8 mouse cellular contexts compared by ENCODE assay signal in the genomic region with DNA sequence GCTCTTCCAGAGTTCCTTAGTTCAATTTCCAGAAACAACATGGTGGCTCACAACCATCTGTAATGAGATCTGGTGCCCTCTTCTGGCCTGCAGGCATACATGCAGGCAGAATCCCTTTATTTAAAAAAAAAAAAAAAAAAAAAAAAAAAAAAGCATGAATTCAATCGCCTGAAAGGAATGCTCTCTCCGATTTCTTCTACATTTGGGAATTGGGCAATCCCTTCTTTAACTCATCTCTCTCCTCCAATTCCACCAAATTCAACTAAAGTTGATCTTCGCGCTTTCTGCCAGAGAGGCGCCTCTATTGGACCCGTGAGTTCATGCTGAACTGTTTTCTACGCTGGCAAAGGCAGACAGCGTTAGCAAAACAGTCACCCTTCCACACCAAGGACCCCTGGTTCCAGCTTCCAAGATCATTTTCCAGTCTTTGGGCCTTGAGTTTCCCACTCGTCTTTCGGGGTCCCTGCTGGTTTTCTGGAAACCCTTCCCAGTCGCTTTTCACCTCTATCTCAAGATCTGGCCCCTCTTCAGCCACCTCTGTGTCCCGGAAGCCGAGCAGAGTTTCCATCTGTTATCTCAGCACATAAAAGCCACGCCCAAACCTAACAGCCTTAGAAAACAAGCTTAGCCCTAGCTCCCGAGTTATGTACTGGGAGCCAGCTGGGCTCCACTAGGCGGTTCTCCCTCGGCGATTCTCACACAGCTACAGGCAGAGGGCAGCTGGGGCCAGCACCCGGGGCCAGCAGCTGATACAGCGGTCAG. TPM values are rescaled to one million over a fixed set of nuclear protein-coding genes. Genes with fewer than 3 reads are reported as not detected.
A peak's percentile ranks its signal among the peaks of the same experiment; 100 is the strongest.
DNase-seq lines count a peak whose midpoint lies in the region; ATAC-seq lines count a peak whose summit lies in the region.

No protein-coding gene starts in this region.

- H3K9me3 ChIP-seq in forebrain, embryonic 10.5 days, result no peaks in the 10 kb centered on the region
- H3K9me3 ChIP-seq in limb, embryonic 10.5 days (replicated peaks), result no peaks in the 10 kb centered on the region
- peaks cover 5% of the 10 kb centered on the region; the same call in 1 of the 2 replicates for H3K9me3 ChIP-seq in midbrain, embryonic 10.5 days (replicated peaks)
- 0 out of 2 replicates have a peak, but pooled peaks cover 2% of the 10 kb centered on the region for H3K9me3 ChIP-seq in stomach, embryonic 16.5 days (replicated peaks; ENCODE audit: control insufficient read depth, low read length)

- ATAC-seq in stomach, embryonic 16.5 days (ENCODE audit: insufficient read depth, low FRiP score), result peak; percentile 84

- H3K4me1 ChIP-seq in forebrain, embryonic 10.5 days, result peaks cover 8% of the 10 kb centered on the region
- peaks cover 16% of the 10 kb centered on the region for H3K4me1 ChIP-seq in limb, embryonic 10.5 days
- H3K4me1 ChIP-seq in midbrain, embryonic 10.5 days, result peaks cover 10% of the 10 kb centered on the region
- H3K4me1 ChIP-seq in stomach, embryonic 16.5 days (ENCODE audit: control insufficient read depth, insufficient read depth, low read length), result peaks cover 9% of the 10 kb centered on the region

- peaks cover 19% of the 10 kb centered on the region for H3K36me3 ChIP-seq in forebrain, embryonic 10.5 days (replicated peaks)
- H3K36me3 ChIP-seq in limb, embryonic 10.5 days, result peaks cover 21% of the 10 kb centered on the region
- H3K36me3 ChIP-seq in midbrain, embryonic 10.5 days, result peaks cover 19% of the 10 kb centered on the region
- H3K36me3 ChIP-seq in stomach, embryonic 16.5 days (ENCODE audit: control insufficient read depth, insufficient read depth, low read length), result peaks cover 11% of the 10 kb centered on the region; the same call in 1 of the 2 replicates

- H3K4me3 ChIP-seq in forebrain, embryonic 10.5 days, result peak overlapping the region; percentile 51
- H3K4me3 ChIP-seq in limb, embryonic 10.5 days, result peak overlapping the region; percentile 44
- H3K4me3 ChIP-seq in midbrain, embryonic 10.5 days, result peak overlapping the region; percentile 52
- peak overlapping the region; percentile 38 for H3K4me3 ChIP-seq in stomach, embryonic 16.5 days (replicated peaks; ENCODE audit: low read length)

- peak overlapping the region; percentile 80 for H3K27ac ChIP-seq in forebrain, embryonic 10.5 days
- peak overlapping the region; percentile 61 for H3K27ac ChIP-seq in limb, embryonic 10.5 days
- peak overlapping the region; percentile 79 for H3K27ac ChIP-seq in midbrain, embryonic 10.5 days (replicated peaks)
- H3K27ac ChIP-seq in stomach, embryonic 16.5 days (ENCODE audit: low read length), result peak overlapping the region; percentile 42

- no peaks in the 10 kb centered on the region for H3K27me3 ChIP-seq in forebrain, embryonic 10.5 days (ENCODE audit: poor library complexity, severe bottlenecking)
- H3K27me3 ChIP-seq in limb, embryonic 10.5 days (ENCODE audit: low read depth, poor library complexity, severe bottlenecking), result no peaks in the 10 kb centered on the region
- no peaks in the 10 kb centered on the region for H3K27me3 ChIP-seq in midbrain, embryonic 10.5 days (ENCODE audit: low read depth, poor library complexity, severe bottlenecking)
- no peaks in the 10 kb centered on the region for H3K27me3 ChIP-seq in stomach, embryonic 16.5 days (ENCODE audit: control insufficient read depth, insufficient read depth, low read length)

- intact Hi-C loops in heart, postnatal 25 days (cut with DNase I), result loop anchor here (10.0 kb wide), 2 partner anchors 506 to 786 kb away; a partner anchor contains a TSS

- peak overlapping the region; percentile 56 for H3K4me2 ChIP-seq in stomach, embryonic 16.5 days (ENCODE audit: low read depth, low read length)

- peak; percentile 84 for DNase-seq in 416B (ENCODE audit: low read depth)
- peak; percentile 79 for DNase-seq in R1 (ENCODE audit: low read depth, low spot score)
- DNase-seq in forebrain, embryonic 10.5 days (ENCODE audit: extremely low spot score, low spot score), result peak; percentile 48
- DNase-seq in heart, postnatal 25 days (ENCODE audit: low spot score), result peak; percentile 59
- peak; percentile 63 for DNase-seq in limb, embryonic 10.5 days (ENCODE audit: low spot score)
- DNase-seq in midbrain, embryonic 10.5 days (ENCODE audit: low spot score), result peak; percentile 55
- DNase-seq in cerebellum, adult 9-11 months, result no peak

- peak overlapping the region; percentile 58 for H3K9ac ChIP-seq in stomach, embryonic 16.5 days (ENCODE audit: low read length)

- 18% methylated on average over 20 of the region's 20 CpGs for whole genome bisulfite sequencing in forebrain, embryonic 10.5 days
- WGBS in limb, embryonic 10.5 days, result 11% methylated on average over 20 of the region's 20 CpGs
- WGBS in midbrain, embryonic 10.5 days, result 16% methylated on average over 20 of the region's 20 CpGs
- whole genome bisulfite sequencing in stomach, embryonic 16.5 days, result 9% methylated on average over 20 of the region's 20 CpGs

RNA-seq across cellular contexts. Expression of a gene that starts 18.2 kb away (rescaled TPM):
- 330 TPM in 2 replicates for polyA plus RNA-seq in forebrain, embryonic 10.5 days (2016; fragmentation: Nextera tagmentation; extraction: Ambion mirVana)
- total RNA-seq in heart, postnatal 25 days (2021), result 10 to 100 TPM; 51.5 to 55.2 TPM
- polyA plus RNA-seq in limb, embryonic 10.5 days (2016; fragmentation: Nextera tagmentation; extraction: Ambion mirVana), result 358 and 371 TPM in 2 replicates
- 327 and 345 TPM in 2 replicates for polyA plus RNA-seq in midbrain, embryonic 10.5 days (2016; fragmentation: Nextera tagmentation; extraction: Ambion mirVana)
- 396 and 400 TPM in 2 replicates for polyA plus RNA-seq in stomach, embryonic 16.5 days (2015; fragmentation: Nextera tagmentation; extraction: Ambion mirVana)

RNA-seq across cellular contexts. Expression of a gene that starts 39.2 kb away (rescaled TPM):
- 923 and 949 TPM in 2 replicates for polyA plus RNA-seq in forebrain, embryonic 10.5 days (2016; fragmentation: Nextera tagmentation; extraction: Ambion mirVana)
- 100 to 1,000 TPM; 365 to 388 TPM for total RNA-seq in heart, postnatal 25 days (2021)
- 949 and 1,083 TPM in 2 replicates for polyA plus RNA-seq in limb, embryonic 10.5 days (2016; fragmentation: Nextera tagmentation; extraction: Ambion mirVana)
- polyA plus RNA-seq in midbrain, embryonic 10.5 days (2016; fragmentation: Nextera tagmentation; extraction: Ambion mirVana), result 751 and 868 TPM in 2 replicates
- 698 and 808 TPM in 2 replicates for polyA plus RNA-seq in stomach, embryonic 16.5 days (2015; fragmentation: Nextera tagmentation; extraction: Ambion mirVana)
